Mouse (Mus musculus) thymus, adult 2 months (tissue): Measurements from ENCODE around the gene Srp54a.
"Not testable (repeated sequence)": the region's sequence is repeated elsewhere in the genome, so short reads cannot be mapped to it uniquely, and the experiment has no call there.

Source experiments
- CTCF ChIP-seq: fragments of 200-500 bp; IDR thresholded peaks from 2 replicates; pipeline ENCODE4 v1.5.1; 2012; ENCODE audit warnings: mild to moderate bottlenecking, control low read depth, low read length, moderate library complexity, borderline replicate concordance; ENCODE audit not compliant: control insufficient read depth, poor library complexity, insufficient read depth; ENCODE audit errors: extremely low read depth
- POLR2A ChIP-seq: fragments of 200-500 bp; IDR thresholded peaks from 2 replicates; pipeline ENCODE4 v1.6.1; 2012; ENCODE audit warnings: mild to moderate bottlenecking, low read length, control low read depth, moderate library complexity; ENCODE audit not compliant: control insufficient read depth, poor library complexity, insufficient read depth; ENCODE audit errors: extremely low read depth

DNA sequence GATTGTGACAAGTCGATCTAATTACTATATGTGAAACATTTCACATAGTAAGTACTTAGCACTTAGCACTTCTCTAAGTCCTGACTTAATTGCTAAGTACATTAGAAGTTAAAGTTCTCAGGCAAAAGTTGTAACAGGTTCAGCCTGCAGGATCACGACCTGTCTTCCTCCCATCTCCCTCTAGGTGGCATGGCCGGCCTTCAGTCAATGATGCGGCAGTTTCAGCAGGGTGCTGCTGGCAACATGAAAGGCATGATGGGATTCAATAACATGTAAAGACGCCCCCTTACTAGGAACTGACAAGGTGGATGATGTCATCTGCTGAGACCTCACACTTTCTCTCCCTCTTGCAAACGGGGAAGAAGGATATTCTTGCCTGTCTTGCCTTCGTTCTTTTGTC lies 32.6 kb downstream of the Srp54a start:
- not testable (repeated sequence) for TF ChIP-seq CTCF, POLR2A
